Mouse (Mus musculus) ovary, postnatal 36 days (tissue): ENCODE data around the gene Cnnm4.
A peak's percentile ranks its signal among the peaks of the same experiment; 100 is the strongest.
"Not testable (repeated sequence)": the region's sequence is repeated elsewhere in the genome, so short reads cannot be mapped to it uniquely, and the experiment has no call there.

Experiments
- DNase-seq: peaks from one replicate; pipeline ENCODE4 v3.0.0; 2022; ENCODE audit warnings: low spot score, mixed read lengths

Gene Cnnm4

DNA sequence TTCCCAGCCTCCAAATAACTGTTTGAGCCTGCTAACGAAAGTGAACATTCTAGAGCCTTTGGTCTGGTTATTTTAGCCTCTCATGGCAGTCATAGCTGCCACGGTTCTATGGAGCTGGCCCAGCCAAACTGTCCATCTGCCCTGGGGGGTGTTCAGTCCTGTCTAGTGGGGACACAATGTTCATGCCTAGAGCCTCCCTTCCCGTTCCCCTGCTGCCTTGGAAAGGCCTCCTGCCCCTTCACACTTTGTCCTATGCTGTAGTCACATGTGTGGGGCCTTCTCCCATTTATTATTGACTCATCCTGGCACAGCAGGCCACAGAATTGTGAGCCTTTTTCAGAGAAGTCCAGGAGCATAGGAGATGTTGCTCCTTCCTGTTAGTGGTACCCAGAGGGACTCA, 46.8 kb downstream of the Cnnm4 start:
- no peak for DNase-seq

DNA sequence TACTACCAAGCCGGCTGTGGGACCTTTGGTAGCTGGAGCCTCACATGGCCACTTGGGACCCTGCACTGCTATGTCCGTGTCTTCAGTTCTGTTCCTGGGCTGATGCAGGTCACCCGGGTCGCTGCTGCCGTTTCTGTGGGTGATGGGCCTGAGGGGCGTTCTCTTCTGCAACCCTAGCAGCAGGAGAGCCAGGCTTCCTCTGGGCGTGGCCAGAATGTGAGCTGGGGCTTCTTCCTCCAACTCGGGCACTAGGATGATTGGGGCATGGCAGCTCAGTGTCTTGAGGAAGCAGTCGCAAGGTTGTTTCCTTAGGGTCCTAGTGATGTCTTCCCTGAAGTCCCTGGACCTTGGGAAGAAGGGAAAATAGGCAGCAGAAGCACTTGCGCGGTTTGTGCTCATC, 48.2 kb downstream of the Cnnm4 start:
- no peak for DNase-seq

GRCm38 (mm10) chr1:36522210-36522609, 50.8 kb downstream of the Cnnm4 start:
- no peak for DNase-seq

DNA sequence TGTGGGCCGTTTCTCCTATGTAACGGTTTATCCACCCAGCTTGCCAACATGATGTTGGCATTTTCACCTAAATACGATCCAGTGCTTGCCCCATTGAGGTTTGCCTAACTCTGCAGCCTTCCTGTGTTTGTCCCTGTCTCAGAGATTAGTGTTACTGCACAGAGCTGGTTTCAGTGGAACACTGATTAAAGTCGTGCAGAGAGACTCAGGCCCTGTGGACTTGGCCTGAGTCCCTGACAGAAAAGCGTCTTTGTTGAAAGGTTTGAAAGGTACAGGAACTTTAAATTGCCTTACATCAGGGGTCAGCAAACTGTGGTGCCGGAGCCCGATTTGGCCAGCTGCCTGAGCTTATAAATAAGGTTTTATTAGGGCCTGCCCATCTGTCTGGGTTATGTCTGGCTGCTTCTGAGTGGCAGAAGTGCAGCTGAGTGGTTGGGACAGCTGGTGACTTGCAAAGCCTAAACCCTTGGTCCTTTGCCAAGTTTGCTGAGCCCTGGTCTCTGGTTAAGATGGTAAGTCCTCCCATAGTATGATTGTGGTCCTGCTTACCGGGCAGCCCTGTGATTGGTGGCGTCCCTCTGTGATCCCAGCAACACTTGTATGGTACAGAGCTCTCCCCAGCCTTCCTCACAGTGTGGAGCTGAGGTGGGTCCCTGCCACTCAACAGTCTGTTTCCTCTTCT, 52.1 kb downstream of the Cnnm4 start:
- no peak for DNase-seq

- DNase-seq, result no peak
Measured at GRCm38 (mm10) chr1:36524058-36524457, 52.6 kb downstream of the Cnnm4 start.

- no peak for DNase-seq
Measured at GRCm38 (mm10) chr1:36525774-36526173, 54.4 kb downstream of the Cnnm4 start.

- DNase-seq, result no peak
Measured at GRCm38 (mm10) chr1:36526903-36527302, 55.5 kb downstream of the Cnnm4 start.

DNA sequence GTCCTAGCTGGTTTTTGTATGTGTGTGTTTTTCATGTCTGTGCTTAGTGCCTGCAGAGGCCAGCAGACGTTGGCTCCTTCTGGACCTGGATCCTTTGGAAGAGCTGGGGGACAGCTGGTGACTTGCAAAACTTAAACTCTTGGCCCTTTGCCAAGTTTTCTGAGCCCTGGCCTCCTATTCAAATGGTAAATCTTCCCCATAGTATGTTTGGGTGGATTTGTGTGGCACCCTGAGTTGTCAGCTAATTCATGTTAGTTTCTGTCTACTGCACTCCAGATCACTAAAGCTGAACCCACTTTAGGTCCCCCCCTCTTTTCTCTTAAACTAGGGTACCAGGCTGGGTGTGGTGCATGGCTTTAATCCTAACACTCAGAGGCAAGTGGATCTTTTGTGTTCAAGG, 56.9 kb downstream of the Cnnm4 start:
- no peak for DNase-seq

DNA sequence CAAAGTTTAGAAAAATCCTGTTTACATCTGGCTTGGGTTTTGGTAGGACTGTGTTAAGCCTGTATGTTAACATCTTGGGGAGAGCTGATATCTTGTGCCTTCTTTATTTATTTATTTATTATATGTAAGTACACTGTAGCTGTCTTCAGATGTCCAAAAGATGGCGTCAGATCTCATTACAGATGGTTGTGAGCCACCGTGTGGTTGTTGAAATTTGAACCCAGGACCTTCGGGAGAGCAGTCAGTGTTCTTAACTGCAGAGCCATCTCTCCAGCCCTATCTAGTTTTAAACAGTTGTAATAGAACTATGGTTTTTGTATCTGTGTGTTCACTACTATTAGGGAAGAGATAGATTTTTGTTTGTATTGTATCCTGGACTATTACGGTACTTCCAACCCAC, 57.9 kb downstream of the Cnnm4 start:
- DNase-seq, result no peak

GRCm38 (mm10) chr1:36529875-36530274, 58.5 kb downstream of the Cnnm4 start:
- DNase-seq, result no peak

DNA sequence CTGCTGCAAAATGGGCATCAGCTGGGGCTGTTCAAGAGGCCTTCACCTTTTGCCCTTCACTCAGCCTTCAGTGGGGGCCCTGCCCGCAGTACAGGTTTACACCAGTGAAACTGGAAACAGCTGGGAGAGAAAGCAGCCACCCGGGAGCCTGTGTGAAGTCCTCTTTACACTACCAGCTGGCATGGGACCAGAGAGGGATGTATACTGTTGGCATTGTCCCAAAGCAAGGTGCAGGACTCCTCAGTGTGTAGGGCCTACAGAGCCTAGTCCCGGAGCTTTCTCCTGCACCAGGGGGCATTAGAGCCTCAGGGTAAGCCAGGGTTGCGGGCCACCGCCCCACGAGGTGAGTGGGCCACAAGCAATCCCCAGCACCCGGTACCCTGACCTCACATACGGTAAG, 59.1 kb downstream of the Cnnm4 start:
- no peak for DNase-seq

GRCm38 (mm10) chr1:36530962-36531361, 59.5 kb downstream of the Cnnm4 start:
- no peak for DNase-seq

- no peak for DNase-seq
Measured at GRCm38 (mm10) chr1:36531461-36531860, 60.0 kb downstream of the Cnnm4 start.

DNA sequence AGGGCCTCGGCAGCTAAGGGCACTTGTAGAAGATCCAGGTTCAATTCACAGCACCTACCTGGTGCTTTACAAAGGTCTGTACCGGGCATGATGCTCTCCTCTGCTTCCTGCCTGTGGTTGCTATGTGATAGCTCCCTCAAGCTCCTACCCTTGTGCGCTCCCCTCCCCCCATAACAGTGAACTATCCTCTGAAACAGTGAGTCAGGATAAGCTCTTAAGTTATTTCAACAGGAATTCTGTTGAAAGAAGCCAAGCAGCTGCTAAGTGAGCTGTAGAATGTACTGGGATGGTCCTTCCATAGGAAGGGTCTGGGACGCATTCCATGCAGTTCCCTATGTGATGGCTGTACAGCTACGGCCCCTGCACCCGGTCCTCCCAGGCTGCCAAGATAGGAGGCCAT, 62.1 kb downstream of the Cnnm4 start:
- DNase-seq, result no peak

GRCm38 (mm10) chr1:36534595-36535058, 63.2 kb downstream of the Cnnm4 start:
- DNase-seq, result no peak

DNA sequence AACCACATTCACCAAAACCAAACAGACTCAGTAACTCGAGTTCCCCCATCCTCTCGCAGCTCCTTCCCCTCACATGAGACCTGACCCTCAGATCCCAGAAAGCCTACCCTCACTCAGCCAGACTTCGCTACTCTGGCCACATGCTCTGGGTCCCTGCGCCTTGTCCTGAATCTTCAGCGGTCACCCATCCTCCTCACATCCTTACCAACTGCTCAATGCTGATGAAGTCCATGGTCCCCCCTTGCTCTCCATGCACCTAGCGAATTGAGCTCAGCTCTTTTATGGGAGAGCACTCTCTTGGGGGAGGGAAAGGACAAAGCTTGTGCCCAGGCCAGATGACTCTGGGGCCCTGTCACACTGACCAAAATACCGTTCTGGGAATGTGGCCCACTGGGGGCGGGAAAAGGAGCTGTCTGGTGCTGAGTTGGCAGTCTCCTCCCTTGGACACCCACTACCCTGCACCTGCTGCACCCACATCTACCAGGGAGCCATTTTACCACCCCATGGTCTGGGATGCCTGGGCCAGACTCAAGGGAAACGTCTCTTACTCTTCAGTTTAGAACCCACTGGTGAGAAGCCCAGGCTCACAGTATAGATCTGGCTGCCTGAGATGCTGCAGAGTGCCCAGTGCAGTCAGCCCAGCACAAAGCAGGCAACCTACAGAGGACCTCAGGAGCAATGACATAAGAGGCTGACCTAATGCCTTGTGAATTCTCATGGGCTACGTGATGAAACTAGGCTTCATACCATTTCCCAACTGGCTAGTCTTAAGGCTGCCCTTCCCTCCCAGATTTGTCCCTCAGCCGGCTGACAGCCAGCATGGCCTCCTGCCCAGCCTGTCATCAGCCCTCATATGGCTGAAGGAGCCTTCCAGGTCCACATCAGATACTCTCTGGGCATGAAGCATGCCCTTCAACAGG, 64.3 kb downstream of the Cnnm4 start:
- no peak for DNase-seq

- DNase-seq, result no peak
Measured at GRCm38 (mm10) chr1:36536397-36536728, 64.9 kb downstream of the Cnnm4 start.

- not testable (repeated sequence) for DNase-seq
Measured at GRCm38 (mm10) chr1:36536783-36537182, 65.4 kb downstream of the Cnnm4 start, which contains the start of gene Ankrd23. Gene Ankrd23 (minus strand): TSS chr1:36536883.

DNA sequence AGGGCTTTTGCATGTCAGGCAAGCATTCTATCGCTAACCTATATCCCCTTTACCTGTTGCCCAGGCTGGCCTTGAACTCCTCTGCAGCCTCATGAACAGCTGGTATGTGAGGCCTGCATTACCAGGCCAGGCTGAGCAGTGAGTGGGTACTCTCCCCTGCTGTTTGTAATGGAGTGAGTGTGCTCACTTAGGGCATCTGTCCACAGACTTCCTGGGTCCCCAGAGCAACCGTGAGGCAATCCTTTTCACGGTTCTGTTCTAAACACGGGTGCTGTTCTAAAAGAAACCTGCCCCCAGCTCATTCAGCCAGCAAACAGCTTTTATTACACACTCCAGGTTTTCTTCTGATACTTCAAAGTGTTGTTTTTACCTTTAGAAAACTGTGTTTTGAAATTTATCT, 67.3 kb downstream of the Cnnm4 start:
- no peak for DNase-seq

DNA sequence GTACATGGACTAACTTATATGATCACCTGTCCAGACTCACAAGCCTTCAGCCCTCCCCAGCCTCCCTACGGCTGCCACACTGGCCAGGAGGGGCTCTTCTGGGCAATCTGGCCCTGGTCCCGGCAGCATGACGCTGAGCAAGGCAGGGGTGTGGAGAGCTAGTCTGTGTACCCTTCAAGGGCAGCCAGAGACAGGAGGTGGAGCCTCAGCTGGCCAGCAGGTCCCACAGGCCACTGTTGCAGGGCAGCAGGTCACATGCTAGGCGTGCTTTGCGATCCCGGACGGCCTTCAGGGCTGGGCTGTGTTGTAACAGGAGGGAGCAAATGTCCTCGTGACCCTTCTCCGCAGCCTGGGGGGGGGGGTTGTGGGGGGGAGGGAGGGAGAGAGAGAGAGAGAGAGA, 67.8 kb downstream of the Cnnm4 start, which contains the start of gene Gm42417:
Gene Gm42417 (minus strand): TSS at position 244 of the 400 bp plus-strand sequence.
- DNase-seq, result peak; percentile 82

DNA sequence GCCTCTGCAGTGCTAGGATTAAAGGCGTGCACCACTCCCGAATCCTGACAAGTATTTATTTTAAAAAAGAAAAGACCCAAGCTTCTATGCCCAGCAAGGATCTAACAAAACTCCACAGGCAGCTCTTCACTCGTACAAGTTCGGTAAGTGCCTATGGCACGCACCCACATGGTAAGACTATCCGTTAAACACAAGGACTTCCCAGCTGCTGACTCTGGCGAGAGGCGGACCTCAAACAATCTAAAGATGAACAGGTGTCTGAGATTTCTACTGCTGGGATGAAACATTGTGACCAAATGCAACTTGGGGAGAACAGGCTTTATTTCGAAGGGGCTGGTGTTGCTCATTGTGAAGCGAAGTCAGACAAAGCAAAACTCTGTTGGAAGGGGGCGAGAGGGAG, 68.7 kb downstream of the Cnnm4 start:
- no peak for DNase-seq

DNA sequence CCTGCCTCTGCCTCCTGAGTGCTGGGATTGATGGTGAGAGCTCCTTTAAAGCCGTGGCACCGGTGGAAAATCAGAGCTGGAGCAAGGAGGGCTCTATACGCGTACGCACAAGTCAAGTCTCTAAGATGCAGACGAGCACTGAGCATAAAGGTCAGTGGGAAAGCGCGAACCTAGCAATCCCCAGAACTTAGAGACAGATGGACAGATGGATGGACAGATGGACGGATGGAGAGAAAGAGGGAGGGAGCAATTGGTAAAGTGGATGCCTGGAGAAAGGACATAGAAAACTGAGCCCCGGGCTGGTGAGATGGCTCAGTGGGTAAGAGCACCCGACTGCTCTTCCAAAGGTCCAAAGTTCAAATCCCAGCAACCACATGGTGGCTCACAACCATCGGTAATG, 69.4 kb downstream of the Cnnm4 start:
- DNase-seq, result no peak

DNA sequence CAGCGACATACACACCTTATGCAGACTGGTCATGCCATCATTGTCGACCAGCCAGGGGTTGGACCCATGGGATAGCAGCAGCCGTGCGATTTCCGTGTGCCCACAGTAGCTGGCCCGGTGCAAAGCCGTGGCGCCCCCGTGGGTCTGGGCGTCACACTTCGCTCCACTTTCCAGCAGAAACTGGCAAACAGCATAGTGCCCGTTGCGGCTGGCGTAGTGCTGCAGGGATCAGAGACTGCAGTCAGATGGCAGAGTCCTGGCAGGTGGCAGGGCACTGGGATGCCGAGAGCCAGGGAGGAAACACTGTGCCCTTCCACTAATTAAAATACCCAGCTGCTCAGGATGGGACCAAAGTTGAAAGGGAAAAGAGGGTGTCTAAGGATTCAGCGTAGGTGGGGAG, 70.4 kb downstream of the Cnnm4 start:
- no peak for DNase-seq
